Mouse (Mus musculus): ENCODE measurements around the gene Strn4. TPM values are rescaled to one million over a fixed set of nuclear protein-coding genes. Genes with fewer than 3 reads are reported as not detected.

The Strn4 gene
- polyA plus RNA-seq, 1 experiment from 2014 or later, result 90.9 TPM

DNA sequence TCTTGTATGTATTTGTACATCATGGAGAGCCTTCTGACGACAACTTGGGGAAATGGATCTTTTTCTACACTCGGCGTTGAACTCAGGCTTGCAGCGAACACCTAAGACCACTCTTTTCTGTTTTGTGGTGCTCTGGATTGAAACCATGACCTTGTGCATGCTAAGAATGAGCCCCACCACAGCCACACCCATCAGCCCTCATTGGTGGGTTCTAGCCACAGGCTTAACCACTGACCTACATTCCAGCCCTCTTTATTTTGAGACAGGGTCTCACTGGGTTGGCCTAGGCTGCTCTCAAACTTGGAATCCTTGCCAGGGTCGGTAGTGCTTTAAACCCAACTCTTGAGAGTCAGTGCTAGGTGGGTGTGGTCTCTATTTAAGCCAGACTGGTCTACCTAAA lies 20.8 kb upstream of the Strn4 start:
- H3K27me3 ChIP-seq (ENCODE audit: control insufficient read depth, insufficient read depth, low read length), result no peaks in the 10 kb centered on the region
- ATAC-seq (ENCODE audit: insufficient number of reproducible peaks, insufficient read depth, low FRiP score, low read depth), result no peak
- peaks cover 4 to 18% of the 10 kb centered on the region in 2 experiments for H3K4me1 ChIP-seq (ENCODE audit: control insufficient read depth in 2 of 2, insufficient read depth in 2 of 2, low read length in 2 of 2)
- no peak overlapping the region for H3K4me3 ChIP-seq (ENCODE audit: control insufficient read depth in 1 of 2, insufficient read depth in 1 of 2, low read depth in 1 of 2, low read length in 2 of 2)
- no peak overlapping the region for H3K9ac ChIP-seq (ENCODE audit: low read length)
- no peaks in the 10 kb centered on the region for H3K9me3 ChIP-seq (ENCODE audit: control insufficient read depth, low read length)
- WGBS, result 86% methylated on average over 5 of the region's 5 CpGs
- H3K36me3 ChIP-seq (ENCODE audit: control insufficient read depth, insufficient read depth, low read length), result peaks cover 45% of the 10 kb centered on the region
- H3K4me2 ChIP-seq (ENCODE audit: low read length), result no peak overlapping the region
- no peak overlapping the region for H3K27ac ChIP-seq (replicated peaks in 1 of 2; ENCODE audit: control insufficient read depth in 1 of 2, insufficient read depth in 1 of 2, low read depth in 2 of 2, low read length in 2 of 2)

DNA sequence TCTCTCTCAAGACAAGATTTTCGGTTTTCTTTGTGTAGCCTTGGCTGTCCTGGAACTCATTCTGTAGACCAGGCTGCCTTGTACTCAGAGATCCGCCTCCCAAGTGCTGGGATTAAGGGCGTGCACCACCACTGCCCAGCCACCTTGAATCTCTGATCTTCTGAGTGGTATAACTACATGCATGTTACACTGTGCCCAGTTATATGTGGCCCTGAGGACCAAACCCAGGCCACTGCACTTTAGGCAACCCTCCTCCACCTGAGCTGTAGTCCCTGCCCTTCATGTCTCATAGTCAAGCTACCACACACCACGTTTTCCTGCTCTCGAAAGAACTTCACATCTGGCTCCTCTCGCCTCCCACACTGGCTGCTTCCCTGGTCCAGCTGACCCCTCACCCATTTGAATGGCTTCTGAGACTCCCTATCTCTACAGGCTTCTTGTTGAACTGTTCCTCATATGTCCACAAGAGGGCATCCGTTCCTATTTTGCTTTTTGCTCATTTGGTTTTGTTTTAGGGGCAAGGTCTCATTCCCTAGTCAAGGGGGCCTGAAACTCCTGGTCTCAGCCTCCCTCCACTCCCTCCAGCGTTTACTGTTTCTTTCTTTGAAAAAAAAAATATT lies 11.2 kb upstream of the Strn4 start:
- 35% methylated on average over 8 of the region's 8 CpGs for WGBS
- Histone ChIP-seq H3K9ac (ENCODE audit: low read length) (no peak overlapping the region), H3K4me2 (ENCODE audit: low read length) (no peak overlapping the region), H3K9me3 (ENCODE audit: control insufficient read depth, low read length) (no peaks in the 10 kb centered on the region), H3K27me3 (ENCODE audit: control insufficient read depth, insufficient read depth, low read length) (no peaks in the 10 kb centered on the region), H3K27ac (replicated peaks in 1 of 2; ENCODE audit: control insufficient read depth in 1 of 2, insufficient read depth in 1 of 2, low read depth in 2 of 2, low read length in 2 of 2) (no peak overlapping the region), H3K4me3 (ENCODE audit: control insufficient read depth in 1 of 2, insufficient read depth in 1 of 2, low read depth in 1 of 2, low read length in 2 of 2) (no peak overlapping the region), H3K36me3 (ENCODE audit: control insufficient read depth, insufficient read depth, low read length) (peaks cover 26% of the 10 kb centered on the region), H3K4me1 (ENCODE audit: control insufficient read depth in 2 of 2, insufficient read depth in 2 of 2, low read length in 2 of 2) (no peaks in the 10 kb centered on the region)
- peak; percentile 52; the same call in 1 of the 2 replicates for ATAC-seq (ENCODE audit: insufficient number of reproducible peaks, insufficient read depth, low FRiP score, low read depth)

DNA sequence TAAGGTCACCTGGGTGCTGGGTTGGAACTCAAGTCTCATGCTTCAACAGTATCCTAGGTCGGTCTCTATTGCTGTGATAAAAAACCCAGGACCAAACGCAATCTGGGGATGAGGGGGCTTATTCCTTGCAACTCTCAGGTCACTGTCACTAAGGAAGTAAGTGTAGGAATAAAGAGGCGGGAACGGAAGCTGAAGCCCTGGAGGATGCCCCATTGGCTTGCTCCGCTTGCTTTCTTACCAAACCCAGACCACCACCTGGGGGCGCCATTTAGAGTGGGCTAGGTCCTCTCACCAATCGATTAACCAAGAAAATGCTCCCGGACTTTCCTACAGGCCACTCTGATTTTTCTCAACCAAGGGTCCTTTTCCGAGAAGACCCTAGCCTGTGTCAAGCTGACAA lies 7.8 kb upstream of the Strn4 start:
- Histone ChIP-seq H3K4me1 (ENCODE audit: control insufficient read depth in 2 of 2, insufficient read depth in 2 of 2, low read length in 2 of 2) (peaks cover 5 to 11% of the 10 kb centered on the region in 2 experiments), H3K9ac (ENCODE audit: low read length) (no peak overlapping the region), H3K9me3 (ENCODE audit: control insufficient read depth, low read length) (no peaks in the 10 kb centered on the region), H3K4me3 (ENCODE audit: control insufficient read depth in 1 of 2, insufficient read depth in 1 of 2, low read depth in 1 of 2, low read length in 2 of 2) (no peak overlapping the region), H3K36me3 (ENCODE audit: control insufficient read depth, insufficient read depth, low read length) (peaks cover 42% of the 10 kb centered on the region), H3K4me2 (ENCODE audit: low read length) (no peak overlapping the region), H3K27ac (replicated peaks in 1 of 2; ENCODE audit: control insufficient read depth in 1 of 2, insufficient read depth in 1 of 2, low read depth in 2 of 2, low read length in 2 of 2) (no peak overlapping the region), H3K27me3 (ENCODE audit: control insufficient read depth, insufficient read depth, low read length) (peaks cover 15% of the 10 kb centered on the region)
- no peak for ATAC-seq (ENCODE audit: insufficient number of reproducible peaks, insufficient read depth, low FRiP score, low read depth)
- whole genome bisulfite sequencing, result 86% methylated on average over 9 of the region's 9 CpGs

DNA sequence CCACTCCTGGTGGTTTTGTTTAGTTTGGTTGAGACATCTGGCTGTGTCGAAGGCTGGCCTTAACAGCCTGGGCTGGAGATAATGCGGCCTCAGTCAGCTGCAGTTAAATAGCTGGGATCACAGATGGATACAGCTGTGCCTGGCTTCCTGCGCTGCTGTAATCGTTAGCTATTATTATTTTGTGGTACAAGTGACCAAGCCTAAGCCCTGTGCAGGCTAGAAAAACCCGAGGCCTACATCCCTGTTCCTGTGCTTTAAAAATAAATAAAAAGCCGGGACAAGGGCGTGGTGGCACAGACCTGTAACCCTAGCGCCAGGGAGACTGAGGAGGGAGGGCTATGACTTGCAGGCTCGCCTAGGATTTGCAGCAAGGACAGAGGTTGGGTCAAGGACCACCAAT lies 7.0 kb upstream of the Strn4 start:
- Histone ChIP-seq H3K4me2 (ENCODE audit: low read length) (no peak overlapping the region), H3K9ac (ENCODE audit: low read length) (no peak overlapping the region), H3K27me3 (ENCODE audit: control insufficient read depth, insufficient read depth, low read length) (peaks cover 15% of the 10 kb centered on the region), H3K36me3 (ENCODE audit: control insufficient read depth, insufficient read depth, low read length) (peaks cover 48% of the 10 kb centered on the region), H3K9me3 (ENCODE audit: control insufficient read depth, low read length) (no peaks in the 10 kb centered on the region), H3K4me1 (ENCODE audit: control insufficient read depth in 2 of 2, insufficient read depth in 2 of 2, low read length in 2 of 2) (peaks cover 5 to 11% of the 10 kb centered on the region in 2 experiments), H3K27ac (replicated peaks in 1 of 2; ENCODE audit: control insufficient read depth in 1 of 2, insufficient read depth in 1 of 2, low read depth in 2 of 2, low read length in 2 of 2) (no peak overlapping the region), H3K4me3 (ENCODE audit: control insufficient read depth in 1 of 2, insufficient read depth in 1 of 2, low read depth in 1 of 2, low read length in 2 of 2) (no peak overlapping the region)
- ATAC-seq (ENCODE audit: insufficient number of reproducible peaks, insufficient read depth, low FRiP score, low read depth), result no peak
- 88% methylated on average over 9 of the region's 9 CpGs for WGBS

DNA sequence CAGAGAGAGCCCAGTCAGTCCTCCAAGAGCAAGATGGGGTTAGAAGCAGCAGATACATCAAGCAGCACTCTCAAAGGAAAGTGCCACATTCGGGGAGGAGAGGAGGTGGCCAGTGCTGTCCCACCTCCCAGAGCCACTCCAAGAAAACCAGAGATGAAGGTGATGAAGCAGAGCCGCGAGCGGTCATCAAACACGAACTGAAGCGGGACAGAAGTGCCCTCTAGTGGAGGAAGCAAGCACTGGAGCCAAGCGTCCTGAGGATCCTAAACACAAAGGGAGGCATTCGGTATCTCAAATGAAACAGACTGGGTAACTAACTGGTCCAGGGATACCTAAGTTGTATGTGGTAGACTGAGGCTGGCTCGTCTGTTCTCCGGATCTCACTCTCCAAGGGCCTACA lies 6.0 kb upstream of the Strn4 start:
- ATAC-seq (ENCODE audit: insufficient number of reproducible peaks, insufficient read depth, low FRiP score, low read depth), result no peak; the same call in 1 of the 2 replicates
- 26% methylated on average over 10 of the region's 10 CpGs for WGBS
- no peak overlapping the region for H3K4me3 ChIP-seq (ENCODE audit: control insufficient read depth in 1 of 2, insufficient read depth in 1 of 2, low read depth in 1 of 2, low read length in 2 of 2)
- peaks cover 5 to 11% of the 10 kb centered on the region in 2 experiments for H3K4me1 ChIP-seq (ENCODE audit: control insufficient read depth in 2 of 2, insufficient read depth in 2 of 2, low read length in 2 of 2)
- H3K4me2 ChIP-seq (ENCODE audit: low read length), result no peak overlapping the region
- H3K27ac ChIP-seq (replicated peaks in 1 of 2; ENCODE audit: control insufficient read depth in 1 of 2, insufficient read depth in 1 of 2, low read depth in 2 of 2, low read length in 2 of 2), result no peak overlapping the region
- H3K9ac ChIP-seq (ENCODE audit: low read length), result no peak overlapping the region
- no peaks in the 10 kb centered on the region for H3K9me3 ChIP-seq (ENCODE audit: control insufficient read depth, low read length)
- peaks cover 15% of the 10 kb centered on the region for H3K27me3 ChIP-seq (ENCODE audit: control insufficient read depth, insufficient read depth, low read length)
- H3K36me3 ChIP-seq (ENCODE audit: control insufficient read depth, insufficient read depth, low read length), result peaks cover 59% of the 10 kb centered on the region

DNA sequence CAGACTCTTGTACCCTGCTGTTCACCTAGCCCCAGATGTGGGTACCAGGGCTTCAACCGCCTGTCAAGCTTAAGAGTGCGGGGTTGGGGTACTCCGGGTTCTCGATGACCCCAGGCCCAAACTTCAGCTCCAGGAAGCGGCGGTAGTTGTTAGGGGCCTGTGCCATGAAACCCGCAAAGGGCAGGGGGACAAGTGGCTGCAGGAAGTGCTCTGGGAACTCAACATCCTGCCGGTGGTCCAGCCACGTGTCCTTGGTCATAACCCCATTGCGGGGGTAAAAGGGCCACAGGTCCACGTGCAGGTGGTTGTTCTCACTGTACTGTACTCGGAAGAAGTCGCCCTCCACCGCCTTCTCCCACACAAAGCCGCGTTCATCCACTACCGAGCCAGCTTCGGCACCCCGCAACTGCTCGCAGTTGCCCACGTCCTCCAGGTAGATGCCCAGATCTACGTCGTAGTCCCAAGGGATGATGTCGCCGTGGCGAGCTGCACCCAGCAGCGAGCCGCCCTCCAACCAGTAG lies 5.2 kb upstream of the Strn4 start:
- H3K4me1 ChIP-seq (ENCODE audit: control insufficient read depth in 2 of 2, insufficient read depth in 2 of 2, low read length in 2 of 2), result peaks cover 5 to 13% of the 10 kb centered on the region in 2 experiments
- ATAC-seq (ENCODE audit: insufficient number of reproducible peaks, insufficient read depth, low FRiP score, low read depth), result no peak
- peak overlapping the region; percentile 82 for H3K4me2 ChIP-seq (ENCODE audit: low read length)
- peaks cover 15% of the 10 kb centered on the region for H3K27me3 ChIP-seq (ENCODE audit: control insufficient read depth, insufficient read depth, low read length)
- no peak overlapping the region for H3K27ac ChIP-seq (replicated peaks in 1 of 2; ENCODE audit: control insufficient read depth in 1 of 2, insufficient read depth in 1 of 2, low read depth in 2 of 2, low read length in 2 of 2)
- H3K9me3 ChIP-seq (ENCODE audit: control insufficient read depth, low read length), result no peaks in the 10 kb centered on the region
- H3K36me3 ChIP-seq (ENCODE audit: control insufficient read depth, insufficient read depth, low read length), result peaks cover 61% of the 10 kb centered on the region
- peak overlapping the region; percentile 58 for H3K9ac ChIP-seq (ENCODE audit: low read length)
- peak overlapping the region; percentile 36 to 40 for H3K4me3 ChIP-seq (ENCODE audit: control insufficient read depth in 1 of 2, insufficient read depth in 1 of 2, low read depth in 1 of 2, low read length in 2 of 2)
- 64% methylated on average over 28 of the region's 28 CpGs for WGBS

DNA sequence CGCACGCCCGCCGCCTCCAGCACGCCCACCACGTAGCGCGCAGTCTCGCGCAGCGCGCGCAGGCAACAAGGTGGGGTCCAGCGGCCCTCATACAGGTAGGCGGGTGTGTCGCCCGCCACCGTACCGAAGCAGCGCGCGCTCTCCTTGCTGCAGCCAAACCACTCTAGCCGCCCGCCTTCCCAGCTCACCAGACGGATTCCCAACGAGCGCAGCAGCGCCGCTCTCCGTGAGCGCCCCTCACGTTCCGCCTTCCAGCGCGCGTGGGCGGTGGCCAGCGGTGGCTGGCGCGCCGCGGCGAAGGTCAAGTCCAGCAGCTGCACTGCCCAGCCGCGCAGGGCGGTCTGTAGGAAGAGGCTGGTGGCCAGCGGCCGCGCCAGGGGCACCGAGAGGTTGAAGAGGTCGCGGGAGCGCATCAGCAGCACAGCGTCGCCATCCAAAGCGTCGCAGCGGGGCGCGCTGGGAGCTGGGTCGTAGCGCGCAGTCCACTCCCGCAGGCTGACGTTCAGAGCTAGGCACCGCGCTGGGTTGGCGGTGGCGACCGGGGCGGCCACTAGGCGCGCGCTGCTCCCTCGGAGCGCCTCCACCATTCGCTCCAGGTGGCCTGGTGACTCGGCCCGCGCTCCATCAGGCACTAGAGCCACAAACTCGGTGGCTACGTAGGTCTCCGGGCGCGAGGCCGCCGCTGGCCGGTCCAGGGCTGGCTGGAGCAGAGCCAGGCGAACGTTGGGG lies 4.6 kb upstream of the Strn4 start:
- Histone ChIP-seq H3K9ac (ENCODE audit: low read length) (peak overlapping the region; percentile 58), H3K4me3 (ENCODE audit: control insufficient read depth in 1 of 2, insufficient read depth in 1 of 2, low read depth in 1 of 2, low read length in 2 of 2) (peak overlapping the region; percentile 36 to 40), H3K9me3 (ENCODE audit: control insufficient read depth, low read length) (no peaks in the 10 kb centered on the region), H3K4me1 (ENCODE audit: control insufficient read depth in 2 of 2, insufficient read depth in 2 of 2, low read length in 2 of 2) (peaks cover 8 to 18% of the 10 kb centered on the region in 2 experiments), H3K27me3 (ENCODE audit: control insufficient read depth, insufficient read depth, low read length) (peaks cover 15% of the 10 kb centered on the region), H3K36me3 (ENCODE audit: control insufficient read depth, insufficient read depth, low read length) (peaks cover 61% of the 10 kb centered on the region), H3K4me2 (ENCODE audit: low read length) (peak overlapping the region; percentile 82), H3K27ac (replicated peaks in 1 of 2; ENCODE audit: control insufficient read depth in 1 of 2, insufficient read depth in 1 of 2, low read depth in 2 of 2, low read length in 2 of 2) (no peak overlapping the region)
- no peak for ATAC-seq (ENCODE audit: insufficient number of reproducible peaks, insufficient read depth, low FRiP score, low read depth)
- WGBS, result 7% methylated on average over 88 of the region's 90 CpGs

Measured in heart, embryonic 14.5 days (tissue).